Mouse (Mus musculus) cortical plate, adult 2 months (tissue): Measurements from ENCODE around the gene Map2k4. TPM values are rescaled to one million over a fixed set of nuclear protein-coding genes. Genes with fewer than 3 reads are reported as not detected.

Experiments used
- H3K27ac ChIP-seq: fragments of 200-500 bp; 2 replicates; pipeline ENCODE4 v1.5.1; 2012; ENCODE audit warnings: low read length, control low read depth, inconsistent platforms; ENCODE audit not compliant: insufficient read depth
- H3K4me1 ChIP-seq: fragments of 200-500 bp; 2 replicates; pipeline ENCODE4 v1.6.1; 2011; ENCODE audit warnings: low read length; ENCODE audit not compliant: control insufficient read depth, insufficient read depth
- H3K4me3 ChIP-seq: fragments of 200-500 bp; 2 replicates; pipeline ENCODE4 v1.5.1; 2011; ENCODE audit warnings: mild to moderate bottlenecking, low read length, control low read depth; ENCODE audit not compliant: insufficient read depth
- CTCF ChIP-seq: fragments of 200-500 bp; IDR thresholded peaks from 2 replicates; pipeline ENCODE4 v1.5.1; 2011; ENCODE audit warnings: mild to moderate bottlenecking, control low read depth, low read length; ENCODE audit not compliant: insufficient read depth; ENCODE audit errors: extremely low read depth
- POLR2A ChIP-seq: fragments of 200-500 bp; IDR thresholded peaks from 2 replicates; pipeline ENCODE4 v1.6.1; 2011; ENCODE audit warnings: mild to moderate bottlenecking, low read length, control low read depth; ENCODE audit not compliant: insufficient read depth; ENCODE audit errors: extremely low read depth
- polyA plus RNA-seq: library from polyadenylated mRNA; depleted of rRNA; stranded (reverse); fragments of >200 nt; gene quantifications from 2 replicates; pipeline ENCODE4 v1.2.3, GENCODE M21; 2012

Map2k4 gene
- polyA plus RNA-seq, 1 experiment = 130 TPM

DNA sequence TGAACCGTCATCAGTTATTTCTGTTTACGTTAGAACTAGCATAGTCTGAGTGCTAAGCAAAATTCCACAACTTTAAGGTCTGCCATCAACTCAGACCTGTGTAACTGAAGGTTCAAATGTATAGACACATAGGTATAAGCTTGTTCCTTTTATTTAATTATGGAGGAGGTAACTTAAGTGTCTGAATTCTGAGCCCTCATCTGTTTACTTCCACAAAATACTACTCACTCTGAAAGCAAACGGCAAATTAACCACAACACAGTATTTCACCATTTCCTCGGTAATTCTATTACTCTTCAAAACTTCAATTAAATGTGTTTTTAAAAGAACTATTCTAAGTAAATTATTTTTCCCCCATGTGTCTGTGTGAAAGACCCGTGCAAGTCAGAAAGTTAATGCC lies 10.3 kb downstream of the Map2k4 start:
- Histone ChIP-seq H3K27ac (no peak overlapping the region), H3K4me3 (no peak overlapping the region), H3K4me1 (no peaks in the 10 kb centered on the region; the same call in 1 of the 2 replicates)
- TF ChIP-seq CTCF (no peak), POLR2A (no peak)

DNA sequence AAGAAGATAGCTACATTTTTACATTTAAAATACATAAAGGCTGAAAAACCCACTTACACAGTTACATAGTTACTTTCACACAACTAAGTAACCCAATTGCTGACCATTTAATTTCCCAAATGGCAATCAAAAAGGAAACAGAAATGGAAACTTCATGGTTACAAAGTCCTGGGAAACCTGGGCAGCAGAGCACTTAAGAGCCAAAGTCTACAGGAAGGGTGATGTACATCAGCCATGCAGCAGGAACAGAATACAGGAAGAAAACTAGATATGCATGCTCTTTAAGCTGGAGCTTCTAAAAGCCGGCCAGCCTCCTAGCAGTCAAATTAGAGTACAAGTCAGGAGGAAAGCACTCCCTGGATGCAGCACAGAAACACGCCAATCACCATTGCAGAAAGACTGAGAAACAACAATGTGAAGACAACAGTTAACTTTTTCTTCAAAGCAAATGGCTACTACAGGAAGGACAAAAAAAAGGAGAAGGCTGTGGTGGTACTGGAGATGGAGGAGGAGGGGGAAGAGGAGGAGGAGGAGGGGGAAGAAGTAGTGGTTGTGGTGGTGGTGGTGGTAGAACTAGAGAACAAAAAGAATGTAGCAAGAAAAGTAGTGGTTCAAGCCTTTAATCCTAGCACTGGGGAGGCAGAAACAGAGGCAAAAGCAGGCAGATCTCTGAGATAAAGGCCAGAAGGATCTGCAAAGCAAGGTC lies 11.0 kb downstream of the Map2k4 start:
- TF ChIP-seq POLR2A = no peak
- no peak for TF ChIP-seq CTCF
- H3K27ac ChIP-seq = no peak overlapping the region
- no peaks in the 10 kb centered on the region; the same call in 1 of the 2 replicates for H3K4me1 ChIP-seq
- H3K4me3 ChIP-seq = no peak overlapping the region

DNA sequence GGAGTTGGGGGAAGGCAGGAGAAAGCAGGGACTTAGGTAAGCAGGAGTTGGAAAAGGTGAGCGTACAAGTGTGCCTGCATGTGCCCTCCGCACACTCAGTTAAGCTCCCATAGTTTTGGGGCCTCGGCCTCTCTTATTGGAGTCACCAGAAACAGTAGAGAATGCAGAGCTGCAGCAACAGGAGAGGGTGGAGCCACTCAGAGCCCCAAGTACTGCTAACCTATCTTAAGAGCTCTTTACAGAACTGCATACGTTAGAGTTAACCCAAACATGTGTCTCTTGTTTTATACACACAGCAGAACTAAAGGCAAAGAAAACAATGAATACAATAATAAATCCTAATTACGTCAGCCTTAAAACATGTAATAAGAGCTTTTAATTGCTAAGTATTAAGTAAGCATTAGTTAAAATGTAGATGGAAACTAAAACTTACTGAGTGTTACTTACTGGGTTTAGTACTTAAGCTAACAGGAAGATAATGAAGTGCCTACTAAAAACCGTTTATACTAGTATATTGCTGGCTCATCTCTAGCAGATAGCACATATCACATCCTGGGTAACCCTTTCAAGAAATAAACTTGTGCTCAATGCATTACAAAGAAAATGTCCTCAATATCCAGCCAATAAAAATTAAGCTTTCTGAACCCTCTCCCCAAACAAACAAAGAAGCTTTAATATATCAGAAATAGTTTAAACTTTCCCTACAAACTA lies 14.0 kb downstream of the Map2k4 start:
- no peak overlapping the region for H3K4me3 ChIP-seq
- TF ChIP-seq POLR2A (no peak), CTCF (no peak)
- H3K4me1 ChIP-seq = no peaks in the 10 kb centered on the region; the same call in 1 of the 2 replicates
- H3K27ac ChIP-seq = no peak overlapping the region

DNA sequence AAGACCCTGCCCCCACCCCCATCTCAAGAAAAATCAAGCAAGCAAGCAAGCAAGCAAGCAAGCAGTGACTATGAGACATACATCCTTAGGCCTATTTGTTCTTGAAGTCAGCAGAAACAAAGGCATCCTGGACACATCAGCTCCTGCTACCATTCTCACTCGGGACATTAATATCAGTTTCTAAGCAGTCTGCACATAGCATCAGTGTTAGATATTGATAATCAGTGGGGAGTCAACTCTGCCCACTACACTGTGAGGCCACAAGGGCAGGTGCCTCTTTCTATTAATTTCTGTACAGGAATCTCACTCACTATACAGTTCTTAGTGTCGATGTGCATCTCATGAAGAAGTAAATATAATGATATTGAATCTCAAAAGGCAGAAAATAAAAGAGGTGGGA lies 14.6 kb downstream of the Map2k4 start:
- no peak overlapping the region for H3K4me3 ChIP-seq
- H3K27ac ChIP-seq = no peak overlapping the region
- TF ChIP-seq CTCF (no peak), POLR2A (no peak)
- H3K4me1 ChIP-seq = no peaks in the 10 kb centered on the region; the same call in 1 of the 2 replicates

DNA sequence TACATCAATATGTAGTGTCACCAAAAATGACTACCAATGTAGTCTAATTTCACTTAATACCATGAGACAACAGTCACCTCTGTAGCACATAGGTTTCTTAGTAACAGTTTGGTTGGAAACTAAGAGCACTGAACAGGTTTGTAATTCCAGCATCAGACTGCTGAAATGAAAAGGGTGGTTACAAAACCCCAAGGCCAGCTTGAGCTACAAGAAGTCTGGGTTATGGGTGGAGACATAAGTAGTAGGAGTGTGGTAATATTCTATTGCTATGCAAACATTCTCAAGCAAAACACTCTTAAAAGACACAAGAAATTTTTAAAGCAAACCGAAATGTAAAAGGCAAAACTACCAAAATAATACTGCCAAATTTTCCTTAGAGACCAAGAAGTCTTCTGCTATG lies 16.6 kb downstream of the Map2k4 start:
- H3K27ac ChIP-seq = no peak overlapping the region
- no peak overlapping the region for H3K4me3 ChIP-seq
- no peak for TF ChIP-seq POLR2A
- TF ChIP-seq CTCF = no peak
- H3K4me1 ChIP-seq = no peaks in the 10 kb centered on the region; the same call in 1 of the 2 replicates

DNA sequence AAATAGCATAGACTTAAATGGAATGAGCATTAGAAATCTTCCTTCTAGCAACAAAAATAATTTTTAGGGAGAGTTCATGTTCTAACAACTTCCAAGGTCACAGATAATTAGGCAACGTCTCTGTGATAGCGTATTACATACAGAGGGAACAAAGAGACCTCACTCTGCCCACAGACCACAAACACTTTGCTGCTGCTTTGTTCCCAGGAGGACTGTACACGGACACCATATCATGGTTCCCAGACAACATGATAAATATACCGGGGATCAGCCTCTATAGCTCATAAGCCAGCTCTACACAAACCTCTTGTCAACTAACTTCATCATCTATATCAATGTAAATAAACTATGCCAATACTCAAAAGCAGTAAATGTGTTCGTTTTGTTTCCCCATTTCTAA lies 18.1 kb downstream of the Map2k4 start:
- H3K27ac ChIP-seq = no peak overlapping the region
- no peak for TF ChIP-seq POLR2A
- no peaks in the 10 kb centered on the region; the same call in 1 of the 2 replicates for H3K4me1 ChIP-seq
- no peak overlapping the region for H3K4me3 ChIP-seq

DNA sequence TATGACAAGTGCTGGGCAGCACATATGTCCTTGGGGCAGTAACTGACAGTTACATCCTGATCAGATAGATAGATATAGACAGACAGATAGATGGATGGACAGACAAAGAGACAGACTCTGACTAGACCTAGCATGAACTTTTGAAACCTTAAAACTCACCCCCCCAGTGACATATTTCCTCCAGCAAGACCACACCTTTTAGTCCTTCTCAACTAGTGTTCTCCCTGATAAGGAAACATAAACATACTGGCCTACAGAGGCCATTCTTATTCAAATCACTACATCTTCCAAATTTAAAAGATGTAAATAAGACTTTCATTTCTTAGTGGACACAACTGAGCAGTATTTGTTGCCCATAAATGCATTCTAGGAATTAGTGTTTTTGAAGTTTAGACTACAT lies 19.7 kb downstream of the Map2k4 start:
- no peak overlapping the region for H3K4me3 ChIP-seq
- TF ChIP-seq POLR2A (no peak), CTCF (no peak)
- no peak overlapping the region for H3K27ac ChIP-seq
- H3K4me1 ChIP-seq = no peaks in the 10 kb centered on the region; the same call in 1 of the 2 replicates

DNA sequence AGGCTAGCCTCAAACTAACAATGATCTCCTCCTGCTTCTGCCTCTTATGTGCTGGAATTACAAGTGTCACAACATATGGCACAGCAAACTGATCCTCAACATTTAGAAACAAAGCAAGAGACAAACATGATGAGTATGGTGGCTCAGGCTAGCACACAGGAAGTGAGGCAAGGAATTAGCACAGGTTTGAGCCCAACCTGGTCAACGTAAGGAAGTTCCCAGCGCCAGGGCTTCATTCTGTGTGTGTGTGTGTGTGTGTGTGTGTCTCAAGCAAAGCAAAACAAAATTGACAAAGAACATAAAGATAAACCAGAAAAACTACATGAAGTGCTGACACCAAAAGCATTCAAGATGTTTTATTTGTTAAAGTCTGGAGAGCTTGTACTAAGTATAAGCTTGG lies 27.2 kb downstream of the Map2k4 start:
- Histone ChIP-seq H3K4me3 (no peak overlapping the region), H3K4me1 (peaks cover 3% of the 10 kb centered on the region), H3K27ac (no peak overlapping the region)
- TF ChIP-seq POLR2A (no peak), CTCF (no peak)

DNA sequence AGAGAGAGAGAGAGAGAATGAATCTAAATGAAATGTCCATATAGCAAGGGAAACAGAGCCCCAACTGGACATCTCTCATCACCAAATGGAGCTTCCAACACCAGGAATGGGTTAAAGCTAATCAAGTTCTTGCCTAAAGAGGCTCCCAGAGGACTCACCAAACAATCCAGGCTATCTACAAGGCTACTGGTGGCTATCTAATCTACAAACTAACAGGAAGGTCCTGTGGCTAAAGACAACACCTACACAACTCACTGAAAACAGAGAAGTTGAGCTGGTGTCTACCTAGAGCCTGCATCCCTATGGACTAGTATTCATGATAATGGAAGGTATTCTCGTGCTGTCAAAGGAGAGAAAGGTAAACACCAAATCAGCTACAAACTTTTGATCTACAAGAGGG lies 28.7 kb downstream of the Map2k4 start:
- Histone ChIP-seq H3K4me3 (no peak overlapping the region), H3K27ac (no peak overlapping the region), H3K4me1 (peaks cover 3% of the 10 kb centered on the region)
- no peak for TF ChIP-seq POLR2A
- TF ChIP-seq CTCF = no peak

DNA sequence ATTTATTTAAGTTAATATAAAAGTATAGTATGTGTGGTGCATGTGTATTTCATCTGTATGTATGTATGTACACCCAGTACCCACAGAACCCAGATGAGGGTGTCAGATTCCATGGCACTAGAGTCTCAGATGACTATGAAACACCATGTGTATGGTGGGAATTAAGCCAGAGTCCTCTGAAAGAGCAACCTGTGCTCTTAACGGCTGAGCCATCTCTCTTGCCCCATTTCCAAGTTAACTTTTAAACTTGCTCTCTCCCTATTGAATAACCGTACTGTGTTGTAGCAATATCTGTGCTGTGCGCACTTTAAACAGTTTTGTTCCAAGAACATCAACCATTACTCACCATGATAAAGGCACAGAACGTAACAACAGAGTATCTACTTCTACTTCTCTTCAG lies 33.9 kb downstream of the Map2k4 start:
- TF ChIP-seq CTCF (no peak), POLR2A (no peak)
- no peak overlapping the region for H3K4me3 ChIP-seq
- peaks cover 2% of the 10 kb centered on the region; the same call in 1 of the 2 replicates for H3K4me1 ChIP-seq
- H3K27ac ChIP-seq = no peak overlapping the region
